Mouse (Mus musculus) frontal cortex, postnatal 10 days (tissue): Measurements from ENCODE around the gene Glb1l2.

Source experiments
- DNase-seq, 2 experiments: peaks; one replicate each; pipeline ENCODE4 v3.0.0; 2022; ENCODE audit warnings: low spot score in 2 of 2, mixed read lengths in 1 of 2

The Glb1l2 gene

DNA sequence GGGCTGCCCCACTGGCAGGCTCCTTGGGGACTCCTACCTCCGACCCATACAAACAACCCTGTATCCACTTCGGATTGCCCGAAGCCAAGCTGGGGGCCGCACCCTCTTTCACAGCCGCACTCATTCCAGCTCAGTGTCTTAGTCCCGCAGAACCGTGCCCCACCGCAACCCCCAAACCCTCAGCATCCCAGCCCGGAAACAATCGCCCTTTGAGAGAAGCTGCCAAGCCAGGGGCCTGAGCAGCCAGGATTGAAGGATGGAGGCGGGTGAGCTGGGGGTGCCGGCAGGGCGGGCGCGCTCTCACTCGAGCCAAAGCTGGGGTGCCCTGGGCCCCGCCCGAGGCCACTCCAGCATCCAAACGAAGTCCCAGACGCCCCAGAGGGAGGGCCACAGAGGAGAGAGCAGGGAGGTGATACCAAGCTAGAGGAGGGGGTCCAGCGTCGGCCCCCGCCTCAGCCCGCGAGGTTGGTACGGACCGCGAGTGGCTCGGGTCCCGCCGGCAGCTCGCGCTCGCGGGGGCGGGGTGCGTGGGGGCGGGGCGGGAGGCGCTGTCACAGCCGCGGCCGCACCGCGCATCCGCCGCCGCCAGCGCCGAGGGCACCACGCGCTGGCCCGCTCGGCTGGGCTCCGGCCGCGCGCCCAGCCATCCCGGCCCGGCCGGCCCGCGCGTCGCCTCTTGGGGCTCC is 72.9 kb downstream of the Glb1l2 start, which contains the start of gene B3gat1:
B3gat1 (plus strand) TSS at position 523 of the 686 bp plus-strand sequence.
- peak; percentile 72 to 73 for DNase-seq

DNA sequence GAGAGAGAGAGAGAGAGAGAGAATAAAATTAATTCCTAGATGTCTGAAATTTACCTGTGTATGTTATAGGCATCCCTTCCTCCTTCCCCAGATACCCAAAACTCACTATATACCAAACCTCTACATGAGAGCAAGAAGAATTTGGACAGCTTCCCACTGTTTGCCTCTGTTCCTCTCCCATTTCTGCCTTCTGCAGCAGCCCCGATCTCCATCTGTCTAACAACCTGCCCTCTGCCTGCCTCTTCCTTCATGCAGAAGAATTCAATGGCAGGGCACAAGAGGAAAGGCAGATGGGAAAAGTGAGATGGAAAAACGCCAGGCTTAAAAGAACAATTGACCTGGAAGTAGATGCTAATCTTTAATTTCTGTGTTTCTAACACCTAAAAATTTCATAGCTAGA is 77.7 kb downstream of the Glb1l2 start:
- DNase-seq = no peak

- DNase-seq = no peak
Observed at GRCm38 (mm10) chr9:26727445-26727844, 78.8 kb downstream of the Glb1l2 start.

- no peak for DNase-seq
Observed at GRCm38 (mm10) chr9:26725709-26726108, 80.6 kb downstream of the Glb1l2 start.

- DNase-seq = no peak
Observed at GRCm38 (mm10) chr9:26721771-26722170, 84.5 kb downstream of the Glb1l2 start.

GRCm38 (mm10) chr9:26718388-26718787 is 87.9 kb downstream of the Glb1l2 start:
- DNase-seq = no peak
